Mouse (Mus musculus): ENCODE results near the gene Zfp955a. TPM values are rescaled to one million over a fixed set of nuclear protein-coding genes. Genes with fewer than 3 reads are reported as not detected.
"Not testable (repeated sequence)": the region's sequence is repeated elsewhere in the genome, so short reads cannot be mapped to it uniquely, and the experiment has no call there.

The Zfp955a gene
- 1 to 10 TPM; 5.0 to 5.9 TPM for total RNA-seq (2021)
- long read RNA-seq, experiment 1, partial matches to known transcripts, result 0 of 6 reads
- long read RNA-seq, experiment 1, other reads (novel, unspliced or antisense), result 2 of 6 reads
- long read RNA-seq, experiment 2, partial matches to known transcripts, result 2 of 7 reads
- long read RNA-seq, experiment 2, other reads (novel, unspliced or antisense), result 1 of 7 reads

DNA sequence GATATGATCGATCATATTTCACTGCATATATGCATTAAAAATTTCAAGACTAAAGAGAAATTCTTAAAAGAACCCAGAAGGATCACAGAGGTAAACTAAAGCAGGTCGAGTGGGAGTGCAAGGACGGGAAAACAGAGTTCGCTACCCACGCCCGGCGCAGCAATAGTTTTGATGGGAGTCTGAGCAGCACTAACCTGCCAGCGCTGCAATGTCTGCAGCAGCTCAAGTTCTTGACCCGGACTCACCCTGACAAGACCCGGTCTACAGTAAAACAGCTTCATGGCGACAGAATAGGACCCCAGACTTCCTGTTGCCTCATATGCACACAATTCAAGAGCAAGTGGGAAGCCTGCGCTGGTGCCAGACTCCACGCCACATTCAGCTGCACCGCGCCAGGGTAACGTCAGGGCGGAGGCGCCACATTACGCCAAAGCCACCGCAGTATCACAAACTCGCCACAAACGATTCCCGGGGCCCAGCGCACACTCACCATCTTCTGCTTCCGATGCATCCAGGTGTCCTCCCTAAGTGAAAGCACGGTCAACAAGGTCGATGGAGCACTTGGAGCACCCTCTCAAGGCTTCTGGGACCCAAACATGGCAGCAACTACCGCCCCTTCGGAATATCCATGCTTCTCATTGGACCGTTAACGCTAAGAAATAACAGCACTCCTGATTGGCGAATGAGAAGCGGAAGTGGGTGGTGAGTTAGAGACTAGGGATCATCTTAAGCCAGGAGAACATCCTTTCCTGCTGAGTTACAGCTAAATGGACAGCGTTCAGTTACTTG, at the start of gene Zfp955a:
TSS of gene Zfp955a (minus strand) at position 616 of the 789 bp plus-strand sequence.
- DNase-seq, result not testable (repeated sequence)

DNA sequence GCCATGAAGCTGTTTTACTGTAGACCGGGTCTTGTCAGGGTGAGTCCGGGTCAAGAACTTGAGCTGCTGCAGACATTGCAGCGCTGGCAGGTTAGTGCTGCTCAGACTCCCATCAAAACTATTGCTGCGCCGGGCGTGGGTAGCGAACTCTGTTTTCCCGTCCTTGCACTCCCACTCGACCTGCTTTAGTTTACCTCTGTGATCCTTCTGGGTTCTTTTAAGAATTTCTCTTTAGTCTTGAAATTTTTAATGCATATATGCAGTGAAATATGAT, 34.9 kb upstream of the Zfp955a start:
- not testable (repeated sequence) for DNase-seq

DNA sequence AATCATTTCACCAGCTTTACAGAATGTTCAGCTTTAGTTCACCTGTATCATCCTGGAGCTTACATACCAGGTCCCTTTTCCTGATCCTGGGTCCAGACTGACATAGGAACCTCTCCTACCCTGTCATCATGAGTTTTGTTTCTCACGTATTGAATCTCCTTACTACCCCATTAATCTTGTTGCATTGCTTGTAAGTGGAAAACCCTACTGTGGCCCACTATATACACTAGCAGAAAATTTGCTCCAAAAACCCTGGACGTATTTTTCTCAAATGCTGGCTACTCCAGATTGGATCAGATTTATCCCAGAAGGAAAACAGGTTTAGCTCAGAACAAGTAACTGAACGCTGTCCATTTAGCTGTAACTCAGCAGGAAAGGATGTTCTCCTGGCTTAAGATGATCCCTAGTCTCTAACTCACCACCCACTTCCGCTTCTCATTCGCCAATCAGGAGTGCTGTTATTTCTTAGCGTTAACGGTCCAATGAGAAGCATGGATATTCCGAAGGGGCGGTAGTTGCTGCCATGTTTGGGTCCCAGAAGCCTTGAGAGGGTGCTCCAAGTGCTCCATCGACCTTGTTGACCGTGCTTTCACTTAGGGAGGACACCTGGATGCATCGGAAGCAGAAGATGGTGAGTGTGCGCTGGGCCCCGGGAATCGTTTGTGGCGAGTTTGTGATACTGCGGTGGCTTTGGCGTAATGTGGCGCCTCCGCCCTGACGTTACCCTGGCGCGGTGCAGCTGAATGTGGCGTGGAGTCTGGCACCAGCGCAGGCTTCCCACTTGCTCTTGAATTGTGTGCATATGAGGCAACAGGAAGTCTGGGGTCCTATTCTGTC, 34.3 kb upstream of the Zfp955a start, which contains the start of gene Zfp955b:
TSS of gene Zfp955b (plus strand) at position 506 of the 837 bp plus-strand sequence.
- not testable (repeated sequence) for DNase-seq

DNA sequence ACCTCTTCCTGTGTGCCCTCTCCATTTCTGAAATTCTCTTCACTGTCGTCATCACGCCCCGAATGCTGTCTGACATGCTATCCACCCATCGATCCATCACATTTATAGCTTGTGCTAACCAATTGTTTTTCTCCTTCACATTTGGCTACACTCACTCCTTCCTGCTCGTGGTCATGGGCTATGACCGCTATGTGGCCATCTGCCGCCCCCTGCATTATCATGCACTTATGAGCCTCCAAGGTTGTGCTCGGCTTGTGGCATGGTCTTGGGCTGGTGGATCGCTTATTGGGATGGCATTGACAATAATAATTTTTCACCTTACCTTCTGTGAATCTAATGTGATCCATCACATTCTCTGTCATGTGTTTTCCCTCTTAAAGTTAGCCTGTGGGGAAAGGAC, 14.0 kb upstream of the Zfp955a start:
- no peak for DNase-seq

DNA sequence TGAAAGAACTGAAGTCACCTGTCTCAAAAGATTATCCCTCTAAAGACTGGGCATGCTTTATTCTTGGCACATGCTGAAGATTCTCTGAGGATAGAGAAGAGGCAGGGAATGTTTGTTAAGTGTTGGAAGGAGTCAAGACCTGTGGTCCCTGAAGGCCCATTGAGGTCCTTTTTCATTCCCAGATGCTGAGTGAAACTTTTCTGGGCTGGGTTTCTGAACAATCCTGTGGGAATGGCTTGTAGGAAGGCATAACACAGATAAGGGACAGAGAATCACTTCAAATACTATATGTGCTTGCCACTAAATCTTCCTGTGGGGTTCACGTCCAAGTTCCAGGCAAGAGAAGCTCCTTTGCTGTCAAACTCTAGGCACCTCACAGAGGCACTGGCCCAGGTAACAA, 9.4 kb upstream of the Zfp955a start, which contains the start of gene Olfr63:
TSS of gene Olfr63 (plus strand) at position 301 of the 400 bp plus-strand sequence.
- no peak for DNase-seq

DNA sequence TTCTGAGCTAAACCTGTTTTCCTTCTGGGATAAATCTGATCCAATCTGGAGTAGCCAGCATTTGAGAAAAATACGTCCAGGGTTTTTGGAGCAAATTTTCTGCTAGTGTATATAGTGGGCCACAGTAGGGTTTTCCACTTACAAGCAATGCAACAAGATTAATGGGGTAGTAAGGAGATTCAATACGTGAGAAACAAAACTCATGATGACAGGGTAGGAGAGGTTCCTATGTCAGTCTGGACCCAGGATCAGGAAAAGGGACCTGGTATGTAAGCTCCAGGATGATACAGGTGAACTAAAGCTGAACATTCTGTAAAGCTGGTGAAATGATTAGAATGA, 343 bp upstream of the Zfp955a start:
- not testable (repeated sequence) for DNase-seq

DNA sequence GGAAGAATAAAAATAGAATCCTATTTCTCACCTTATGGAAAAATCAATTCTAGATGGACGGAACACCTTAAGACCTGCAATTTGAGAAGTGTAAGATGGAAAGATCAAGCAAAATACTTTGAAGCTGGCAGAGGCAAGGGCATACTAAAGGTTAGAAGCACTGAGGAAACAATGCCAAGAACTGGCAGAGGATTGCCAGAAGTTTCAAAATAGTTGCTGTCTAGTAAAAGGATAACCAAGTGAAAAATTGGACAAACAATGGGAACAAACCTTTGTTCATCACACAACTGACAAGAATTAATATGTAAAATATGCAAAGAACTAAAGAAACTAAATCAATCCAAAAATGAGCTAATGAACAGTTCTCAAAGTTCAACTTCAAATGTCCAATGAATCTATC, 18.3 kb downstream of the Zfp955a start:
- not testable (repeated sequence) for DNase-seq

DNA sequence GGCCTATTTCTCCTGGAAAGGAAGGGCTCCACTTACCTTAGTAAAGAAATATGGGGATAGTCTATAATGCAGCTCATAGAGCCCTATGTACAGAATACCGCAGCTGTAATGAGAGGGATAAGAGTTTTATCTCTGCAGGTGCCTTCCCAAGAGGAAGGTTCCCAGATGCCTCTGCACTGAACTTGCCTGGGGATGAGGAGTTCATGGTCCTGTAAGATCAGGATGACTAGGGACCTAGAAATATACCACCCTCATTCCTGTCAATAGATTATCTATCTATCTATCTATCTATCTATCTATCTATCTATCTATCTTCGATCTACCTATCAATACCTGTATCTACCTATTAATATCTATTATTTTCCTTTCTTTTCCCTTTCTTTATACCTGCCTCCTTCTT, 33.4 kb downstream of the Zfp955a start, which contains the start of gene Olfr1564:
TSS of gene Olfr1564 (minus strand) at position 101 of the 400 bp plus-strand sequence.
- no peak for DNase-seq

DNA sequence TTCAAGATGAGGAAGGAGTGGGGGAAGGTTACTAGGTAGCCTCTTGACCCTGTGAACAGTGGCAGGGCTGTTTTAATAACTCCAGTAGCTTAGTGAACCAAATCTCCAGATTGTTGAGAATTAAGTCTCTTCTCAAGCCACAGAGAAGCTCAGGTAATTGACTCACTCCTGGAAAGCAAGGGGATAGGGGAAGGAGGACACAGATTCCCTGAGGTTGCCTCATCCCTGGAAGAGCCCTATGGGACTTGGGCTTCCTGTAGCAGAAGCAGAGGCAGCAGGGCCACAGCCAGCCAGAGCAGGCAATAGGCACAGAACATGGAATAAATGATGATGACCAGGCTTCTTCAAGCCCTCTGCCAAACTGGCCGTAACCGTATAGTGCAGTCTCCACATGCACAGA, 63.9 kb downstream of the Zfp955a start, which contains the start of gene Olfr239:
TSS of gene Olfr239 (plus strand) at position 301 of the 400 bp plus-strand sequence.
- DNase-seq, result not testable (repeated sequence)

Other genes with a start within 250 kb of the Zfp955a start
- gene Zfp763, start 221.7 kb downstream of the Zfp955a start, total RNA-seq (2021), result 1 to 10 TPM; 5.0 to 6.3 TPM
- gene 4921501E09Rik, start 187.1 kb downstream of the Zfp955a start, total RNA-seq (2021), result not detected
- gene Zfp563, start 165.8 kb downstream of the Zfp955a start, total RNA-seq (2021), result 1 to 10 TPM; 3.8 to 5.8 TPM
- under 1 TPM; 0.05 to 0.43 TPM for gene Morc2b, start 115.5 kb downstream of the Zfp955a start, total RNA-seq (2021)
- not detected for gene Olfr55, start 86.7 kb downstream of the Zfp955a start, total RNA-seq (2021)
- not detected for gene Olfr239, start 63.8 kb downstream of the Zfp955a start, total RNA-seq (2021)
- gene Olfr1564, start 33.5 kb downstream of the Zfp955a start, total RNA-seq (2021), result under 1 TPM; 0.27 to 0.38 TPM
- not detected for gene Olfr63, start 9.5 kb upstream of the Zfp955a start, total RNA-seq (2021)
- gene Zfp955b, start 34.4 kb upstream of the Zfp955a start, total RNA-seq (2021), result 10 to 100 TPM; 13.2 to 16.3 TPM
- gene Zfp81, start 103.7 kb upstream of the Zfp955a start, total RNA-seq (2021), result 1 to 10 TPM; 6.8 to 7.9 TPM
- 1 to 10 TPM; 5.6 to 7.3 TPM for gene Zfp101, start 139.5 kb upstream of the Zfp955a start, total RNA-seq (2021)
- gene Actl9, start 177.8 kb upstream of the Zfp955a start, total RNA-seq (2021), result not detected

Data from gastrocnemius, postnatal 10 days (tissue).